Mouse (Mus musculus) WW6 (cell line): ENCODE measurements around the gene Znrf4.
A peak's percentile ranks its signal among the peaks of the same experiment; 100 is the strongest.
"Not testable (repeated sequence)": the region's sequence is repeated elsewhere in the genome, so short reads cannot be mapped to it uniquely, and the experiment has no call there.

ENCODE experiments used
- DNase-seq: peaks from one replicate; pipeline ENCODE4 v3.0.0-alpha.2; 2013; ENCODE audit warnings: low read depth, low spot score

Gene Znrf4

DNA sequence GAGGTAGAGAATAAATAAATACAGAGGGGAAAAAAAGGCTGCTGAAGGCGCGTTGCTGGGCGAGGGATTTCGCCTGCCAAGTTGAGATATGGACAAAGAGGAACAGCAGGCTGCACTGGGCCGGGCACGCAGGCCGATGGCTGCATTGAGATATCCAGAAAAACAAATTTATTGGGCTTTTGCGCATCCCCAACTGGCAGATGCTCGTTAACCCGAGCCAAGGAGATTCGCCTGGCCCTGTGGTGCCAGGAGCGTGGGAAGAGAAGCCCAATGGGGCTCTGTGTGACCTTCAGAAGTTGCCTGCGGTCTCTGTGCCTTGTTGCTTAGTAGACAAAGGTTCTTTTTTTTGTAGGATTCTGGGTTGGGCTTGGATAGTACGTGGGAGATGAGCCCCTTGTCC lies 24.0 kb upstream of the Znrf4 start:
- DNase-seq, result no peak

GRCm38 (mm10) chr17:56524943-56525342 lies 12.7 kb upstream of the Znrf4 start:
- DNase-seq, result no peak

DNA sequence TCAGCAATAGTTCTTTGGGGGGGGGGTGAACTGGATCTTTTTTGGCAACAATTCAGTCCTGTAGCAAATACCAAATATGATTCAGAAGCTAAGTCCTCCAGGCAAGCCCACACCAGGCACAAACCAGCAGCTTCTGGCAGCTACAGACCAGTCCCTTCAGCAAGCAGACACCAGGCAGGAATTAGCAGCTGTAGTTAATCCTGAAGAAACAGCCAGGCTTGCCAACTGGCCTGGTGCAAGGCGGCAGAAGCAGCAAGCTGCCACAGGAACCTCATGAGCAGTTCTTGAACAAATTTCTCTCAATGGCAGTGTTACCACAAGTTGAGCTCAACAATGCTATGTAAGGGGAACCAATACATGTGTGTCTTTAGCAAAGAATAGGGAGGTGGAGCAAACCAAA lies 10.5 kb upstream of the Znrf4 start:
- no peak for DNase-seq

GRCm38 (mm10) chr17:56515690-56516410 lies 3.6 kb upstream of the Znrf4 start:
- no peak for DNase-seq

DNA sequence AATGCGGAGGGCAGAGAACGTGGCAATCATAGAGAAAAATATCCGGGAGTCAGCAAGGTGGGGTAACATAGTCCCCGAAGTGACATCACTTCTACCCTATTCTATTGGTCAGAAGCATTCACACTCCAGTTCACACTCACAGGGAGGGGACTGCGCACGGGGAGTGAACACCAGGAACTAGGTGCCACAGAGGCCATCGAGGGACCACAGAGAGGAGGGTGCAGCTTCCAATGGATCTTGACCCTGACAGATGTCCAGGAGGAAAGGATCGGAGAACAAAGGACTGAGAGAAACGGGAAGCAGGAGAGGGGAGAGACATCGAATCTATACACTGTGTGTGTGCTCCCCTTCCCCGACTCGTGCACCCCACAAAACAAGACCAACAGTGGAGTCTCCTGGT lies 2.7 kb upstream of the Znrf4 start:
- DNase-seq, result no peak

DNA sequence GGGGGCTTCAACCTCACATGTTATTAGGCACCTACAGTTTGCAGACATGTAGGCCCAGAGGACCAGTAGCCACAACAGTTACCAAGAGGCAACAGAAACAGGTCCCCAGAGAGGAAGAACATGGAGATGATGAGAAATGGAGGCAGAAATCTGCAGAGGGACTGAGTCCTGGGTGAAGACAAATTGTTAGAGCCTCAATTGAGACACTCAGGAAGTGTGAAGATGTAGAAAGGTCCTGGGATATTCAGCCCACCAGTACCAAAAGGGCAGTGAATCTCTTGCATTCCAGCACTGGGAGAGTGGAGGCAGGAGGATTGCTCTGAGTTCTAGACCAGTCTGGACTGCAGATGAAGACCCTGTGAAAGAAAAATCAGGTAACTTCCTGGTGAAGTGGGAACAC lies 2.1 kb upstream of the Znrf4 start:
- no peak for DNase-seq

DNA sequence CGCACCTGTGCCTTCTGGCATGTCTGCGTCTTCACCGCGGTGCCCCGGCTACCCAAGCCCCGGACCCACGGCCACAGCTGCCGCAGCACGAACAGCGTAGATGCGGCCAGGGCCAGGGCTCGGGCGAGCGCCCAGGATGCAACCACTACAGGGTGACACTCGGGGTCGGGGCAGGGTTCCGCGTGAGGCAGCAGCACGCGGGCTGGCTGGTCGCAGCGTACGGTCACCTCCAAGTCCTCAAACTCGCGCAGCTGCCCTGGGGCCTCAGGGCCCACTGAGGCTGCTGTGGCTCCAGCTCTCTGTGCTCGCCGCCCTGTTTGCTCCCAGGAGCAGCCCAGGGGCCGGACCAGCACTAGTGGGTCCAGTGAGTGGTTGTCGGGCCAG lies 532 bp downstream of the Znrf4 start:
- DNase-seq, result no peak

DNA sequence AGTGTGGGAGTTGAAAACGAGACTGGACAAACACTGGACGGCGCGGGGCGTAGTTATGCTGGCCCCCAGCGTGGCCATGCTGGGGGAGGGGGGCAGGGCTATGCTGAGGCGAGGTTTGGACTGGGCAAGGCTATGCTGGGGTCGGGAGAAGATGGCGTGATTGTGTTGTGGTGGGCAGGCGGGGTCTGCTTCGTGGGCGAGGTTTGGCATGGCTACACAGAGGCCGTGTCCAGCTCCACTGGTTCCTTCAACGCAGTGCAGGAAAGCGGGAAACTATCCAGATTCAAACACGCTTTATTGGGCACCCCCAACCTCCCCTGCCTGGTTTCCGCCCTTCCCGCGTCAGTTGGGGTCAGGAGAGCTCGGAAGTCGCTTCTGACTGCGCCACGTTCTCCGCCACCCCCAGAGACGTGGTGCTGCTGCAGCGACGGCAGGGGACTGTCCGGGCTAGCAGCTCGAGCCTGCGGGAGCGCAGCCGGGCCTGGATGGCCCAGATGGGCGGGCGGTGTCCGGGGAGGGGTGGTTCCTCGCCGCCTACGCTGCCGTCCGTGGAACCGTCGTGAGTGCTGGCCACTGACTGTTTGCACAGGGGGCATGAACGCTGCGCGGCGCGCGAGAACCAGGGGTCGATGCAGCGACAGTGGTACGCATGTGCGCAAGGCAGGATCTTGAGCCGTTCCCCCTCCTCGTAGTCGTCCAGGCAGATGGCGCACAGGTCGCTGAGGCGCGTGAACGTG lies 1.1 kb downstream of the Znrf4 start:
- no peak for DNase-seq

DNA sequence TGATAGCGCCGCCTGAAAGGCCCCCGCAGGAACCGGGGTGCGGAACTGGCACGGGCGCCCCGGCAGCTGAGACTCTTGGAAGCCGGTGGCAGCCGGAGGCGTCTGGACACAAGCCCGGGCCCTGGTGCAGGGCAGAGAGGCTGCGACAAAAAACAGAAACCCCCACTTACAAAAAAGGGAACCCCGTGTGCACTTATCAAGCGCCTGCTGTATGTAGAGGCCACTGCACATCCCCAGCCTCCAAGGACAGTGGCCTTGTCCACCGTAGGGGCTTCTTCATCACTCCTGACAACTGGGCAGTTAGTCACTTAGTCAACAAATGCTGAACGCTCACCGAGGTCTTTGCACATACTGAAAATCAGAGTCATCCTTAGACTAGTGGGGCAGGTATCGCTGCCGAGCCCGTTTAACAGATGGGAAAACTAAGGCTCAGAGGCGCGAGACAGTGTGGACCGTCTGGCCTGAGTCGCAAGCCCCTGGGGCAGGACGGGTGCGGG lies 1.7 kb downstream of the Znrf4 start:
- no peak for DNase-seq

GRCm38 (mm10) chr17:56509707-56510472 lies 2.3 kb downstream of the Znrf4 start:
- no peak for DNase-seq

DNA sequence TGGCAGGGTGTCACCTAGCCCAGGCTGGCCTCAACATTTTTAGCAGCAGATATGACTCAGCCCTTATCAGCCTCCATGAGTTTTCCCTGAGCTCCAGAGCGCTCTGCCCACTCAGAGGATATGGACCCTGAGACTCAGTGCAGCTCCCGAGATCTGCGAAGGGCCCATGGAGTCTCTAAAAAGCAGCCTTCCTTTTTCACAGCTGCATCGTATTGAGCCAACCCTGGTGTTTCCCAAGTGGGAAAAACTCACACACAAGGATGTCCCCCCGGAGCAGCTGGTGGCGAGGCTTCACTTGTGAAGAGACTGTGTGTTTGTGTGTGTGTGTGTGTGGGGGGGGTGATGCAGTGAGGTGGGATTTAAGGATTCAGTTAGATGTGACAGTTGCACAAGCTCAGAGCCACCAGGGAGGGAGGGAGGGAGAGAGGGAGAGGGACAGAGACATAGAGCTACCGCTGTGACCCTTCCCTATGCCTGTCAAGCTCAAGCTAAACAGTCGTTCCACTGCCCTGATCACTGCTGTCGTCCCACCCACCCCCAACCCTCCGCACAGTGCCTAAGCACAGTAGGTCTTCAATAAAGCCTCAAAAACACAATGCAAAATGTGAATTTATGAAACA lies 3.1 kb downstream of the Znrf4 start:
- no peak for DNase-seq

- DNase-seq, result peak; percentile 71
Measured at GRCm38 (mm10) chr17:56507161-56508068, 4.8 kb downstream of the Znrf4 start.

- no peak for DNase-seq
Measured at GRCm38 (mm10) chr17:56506417-56507065, 5.7 kb downstream of the Znrf4 start.

DNA sequence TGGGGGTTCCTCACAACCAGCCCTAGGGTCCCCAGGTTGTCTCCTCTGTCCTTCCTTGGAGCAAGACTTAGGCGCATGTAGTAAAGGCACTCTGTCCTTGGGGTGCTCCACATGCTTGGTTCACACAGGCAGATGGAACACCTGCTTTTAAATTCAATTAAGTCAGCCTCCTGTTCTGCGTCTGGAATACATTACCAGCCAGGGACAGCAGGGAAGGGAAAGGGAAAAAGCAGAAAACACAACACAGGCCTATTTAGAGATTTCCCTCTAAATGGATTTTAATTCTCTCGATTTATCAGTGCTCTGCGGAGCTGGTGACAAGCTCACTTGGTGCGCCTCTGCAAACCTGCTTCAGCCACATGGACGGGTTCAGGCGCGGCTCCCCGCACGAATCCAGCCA lies 6.8 kb downstream of the Znrf4 start:
- no peak for DNase-seq

DNA sequence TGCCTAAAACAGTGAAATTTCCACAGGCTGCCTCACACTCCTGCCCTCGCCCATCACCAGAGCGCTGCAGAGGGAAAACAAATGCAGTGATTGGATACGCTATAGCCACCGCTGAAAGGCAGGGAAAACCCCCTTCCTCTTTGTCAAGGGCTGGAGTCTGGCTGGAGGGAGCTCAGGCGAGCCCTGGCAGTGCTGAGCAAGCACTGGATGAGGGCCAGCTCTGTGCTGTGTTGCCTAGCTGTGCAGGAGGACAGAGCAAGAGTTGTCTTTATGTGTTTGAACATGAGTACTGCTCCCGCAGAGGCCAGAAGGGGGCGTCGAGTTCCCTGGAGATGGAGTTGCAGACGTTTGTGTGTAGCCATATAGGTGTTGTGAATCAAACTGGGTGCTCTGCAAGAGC lies 9.7 kb downstream of the Znrf4 start:
- DNase-seq, result no peak

DNA sequence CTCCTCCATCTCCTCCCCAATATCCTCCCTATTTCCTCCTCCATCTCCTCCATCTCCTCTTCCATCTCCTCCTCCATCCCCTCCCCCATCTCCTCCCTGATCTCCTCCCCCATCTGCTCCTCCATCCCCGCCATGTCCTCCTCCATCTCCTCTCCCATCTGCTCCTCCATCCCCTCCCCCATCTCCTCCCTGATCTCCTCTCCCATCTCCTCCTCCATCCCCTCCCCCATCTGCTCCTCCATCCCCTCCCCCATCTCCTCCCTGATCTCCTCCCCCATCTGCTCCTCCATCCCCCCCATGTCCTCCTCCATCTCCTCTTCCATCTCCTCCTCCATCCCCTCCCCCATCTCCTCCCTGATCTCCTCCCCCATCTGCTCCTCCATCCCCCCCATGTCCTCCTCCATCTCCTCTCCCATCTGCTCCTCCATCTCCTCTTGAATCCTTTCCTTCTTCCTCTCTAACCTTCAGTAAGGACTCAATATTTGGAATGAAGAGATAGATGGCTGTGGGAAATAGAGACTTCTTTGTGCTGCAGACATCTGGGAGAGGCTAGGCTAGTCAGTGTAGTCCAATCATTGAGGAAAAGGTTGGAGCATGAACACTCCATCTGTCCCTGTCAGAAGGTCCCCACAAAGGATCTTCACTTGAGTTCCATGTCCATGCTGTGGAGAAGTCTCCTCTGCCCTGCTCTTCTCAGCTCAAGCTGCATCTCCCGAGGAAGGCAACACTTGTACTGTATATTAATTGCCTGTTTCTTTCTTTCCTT lies 10.4 kb downstream of the Znrf4 start:
- not testable (repeated sequence) for DNase-seq

DNA sequence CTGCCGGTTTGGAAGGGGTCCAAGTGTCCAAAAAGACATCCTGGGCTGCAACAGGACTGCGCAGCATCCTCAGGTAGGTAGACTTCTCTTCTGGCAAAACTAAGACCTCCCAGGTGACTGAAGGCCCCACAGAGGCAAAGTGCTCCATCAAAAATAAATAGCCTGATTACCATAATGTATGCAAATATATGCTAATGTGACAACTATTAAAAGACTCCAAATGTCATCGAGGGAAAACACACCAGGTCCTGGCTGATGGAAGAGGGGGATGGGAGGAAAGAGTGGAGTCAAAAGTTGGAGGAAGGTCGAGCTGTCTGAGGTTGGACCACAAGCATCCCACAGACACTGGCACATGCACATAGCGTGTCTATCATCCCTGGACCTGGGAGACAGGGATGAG lies 13.0 kb downstream of the Znrf4 start:
- DNase-seq, result no peak

- DNase-seq, result no peak
Measured at GRCm38 (mm10) chr17:56494480-56494879, 17.8 kb downstream of the Znrf4 start.

GRCm38 (mm10) chr17:56493841-56494240 lies 18.4 kb downstream of the Znrf4 start:
- DNase-seq, result no peak
